Mouse (Mus musculus) layer of hippocampus, adult 11-12 months (tissue): Measurements from ENCODE around the gene Tmem86b.
A peak's percentile ranks its signal among the peaks of the same experiment; 100 is the strongest.
"Not testable (repeated sequence)": the region's sequence is repeated elsewhere in the genome, so short reads cannot be mapped to it uniquely, and the experiment has no call there.

Experiments
- DNase-seq: peaks from one replicate; pipeline ENCODE4 v3.0.0; 2022; ENCODE audit warnings: low spot score

The Tmem86b gene

DNA sequence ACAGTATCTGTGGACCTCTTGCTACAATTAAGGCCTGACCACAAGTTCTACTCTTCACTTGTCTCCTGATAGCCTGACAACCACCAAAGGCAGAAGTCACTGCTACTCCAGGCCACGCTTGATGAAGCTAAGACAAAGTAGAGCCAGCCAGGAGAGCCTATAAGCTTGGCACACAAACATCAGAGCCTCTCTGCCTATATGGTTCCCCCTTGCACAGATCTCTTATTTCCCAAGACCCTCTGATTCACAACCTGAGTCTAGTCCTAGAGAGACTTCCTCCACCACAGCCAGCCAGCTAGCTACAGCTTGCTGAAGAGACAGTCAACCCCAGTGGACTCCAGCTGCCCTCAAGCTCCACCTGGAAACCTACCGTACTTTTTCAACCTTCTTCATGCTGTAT, 16.8 kb upstream of the Tmem86b start:
- DNase-seq: no peak

DNA sequence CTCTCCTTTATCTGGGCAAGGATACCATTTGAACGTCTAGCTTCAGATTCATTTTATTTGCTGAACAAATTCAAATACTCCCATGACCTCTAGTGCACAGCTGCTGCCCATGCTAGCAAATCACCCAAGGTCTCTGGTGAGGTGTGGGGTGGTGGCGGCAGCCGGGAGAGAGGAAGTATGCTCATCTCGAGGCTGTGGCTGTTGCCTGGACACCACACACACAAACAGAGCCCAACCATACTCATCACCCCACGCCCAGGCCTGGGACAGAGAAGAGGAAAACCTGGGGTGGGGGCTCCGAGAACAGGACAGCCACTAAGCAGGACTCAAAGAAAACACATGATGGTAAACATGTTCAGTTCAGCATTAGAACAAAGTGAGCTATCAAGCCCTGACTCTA, 16.1 kb upstream of the Tmem86b start:
- no peak for DNase-seq

DNA sequence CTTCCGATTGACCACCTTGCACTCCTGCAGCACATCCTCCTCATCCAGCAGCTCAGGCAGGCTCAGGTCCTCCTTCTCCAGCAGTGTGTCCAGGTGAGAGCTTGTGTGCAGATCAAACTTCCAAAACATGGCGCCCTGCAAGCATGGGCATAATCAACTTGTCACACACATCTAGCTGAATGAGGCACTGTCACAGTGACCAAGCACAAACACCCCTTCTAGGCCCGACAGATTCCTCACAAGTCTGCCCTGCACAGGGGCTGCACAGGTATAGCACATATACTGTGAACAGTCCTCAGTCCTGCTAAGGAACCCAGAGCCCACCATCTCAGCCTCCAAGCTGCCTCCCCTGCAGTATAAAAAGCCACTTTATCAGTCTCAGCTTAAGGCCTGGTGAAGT, 15.6 kb upstream of the Tmem86b start:
- DNase-seq: no peak

DNA sequence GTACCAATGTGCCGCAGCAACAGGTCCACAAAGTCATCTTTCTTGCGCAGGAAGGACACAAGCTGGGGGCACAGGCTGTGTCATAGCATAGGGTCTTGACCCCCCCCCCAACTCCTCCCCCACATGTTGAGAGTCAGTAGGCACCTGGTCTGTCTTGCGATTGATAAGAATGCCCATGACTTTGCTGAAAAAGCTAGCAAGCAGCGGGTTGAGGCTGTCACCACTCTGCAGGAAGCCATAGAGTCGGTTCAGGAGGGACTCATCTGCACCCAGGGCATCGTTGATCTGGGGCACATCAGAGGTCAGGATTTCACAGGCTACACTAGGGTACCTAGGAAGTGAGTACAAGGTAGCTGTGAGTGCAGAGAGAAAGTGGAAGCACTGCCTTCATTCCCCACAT, 12.0 kb upstream of the Tmem86b start:
- no peak for DNase-seq

DNA sequence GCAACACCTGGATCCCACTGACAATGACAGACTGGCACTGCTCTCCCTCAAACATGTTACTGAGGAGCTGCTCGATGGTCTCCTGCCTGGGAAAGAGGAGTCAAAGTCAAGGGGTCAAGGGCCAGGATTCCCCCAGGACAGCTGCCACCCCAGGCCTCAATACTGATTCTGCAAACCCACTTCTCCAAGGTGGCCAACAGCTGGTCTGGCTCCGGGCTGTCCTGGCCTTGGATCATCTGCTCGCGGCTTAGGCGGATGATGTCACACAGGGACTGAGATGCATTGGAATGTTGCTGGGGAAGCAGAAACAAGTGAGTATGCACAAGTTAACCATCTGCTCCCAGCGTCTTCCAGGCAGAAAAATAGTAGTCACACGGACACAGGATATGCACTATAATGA, 10.7 kb upstream of the Tmem86b start:
- DNase-seq: no peak

DNA sequence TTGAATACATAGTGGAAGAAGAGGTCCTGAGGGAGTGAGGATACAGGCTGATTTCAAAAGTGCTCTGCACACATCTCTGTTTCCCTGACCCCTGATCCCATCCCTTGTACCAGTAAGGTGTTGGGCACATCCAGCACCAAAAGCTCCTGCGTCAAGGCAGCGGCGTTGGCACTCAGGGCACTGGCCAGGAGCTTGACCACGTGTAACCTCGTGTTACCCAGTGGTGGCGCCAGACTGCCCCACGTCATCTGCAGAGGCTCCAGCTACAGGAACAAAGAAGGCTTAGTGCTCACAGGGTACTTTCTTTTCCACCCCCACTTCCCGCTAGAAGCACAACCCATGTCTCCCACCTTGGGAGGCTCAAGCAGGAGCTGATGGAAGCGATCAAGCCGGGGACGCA, 9.9 kb upstream of the Tmem86b start:
- peak; percentile 61 for DNase-seq

DNA sequence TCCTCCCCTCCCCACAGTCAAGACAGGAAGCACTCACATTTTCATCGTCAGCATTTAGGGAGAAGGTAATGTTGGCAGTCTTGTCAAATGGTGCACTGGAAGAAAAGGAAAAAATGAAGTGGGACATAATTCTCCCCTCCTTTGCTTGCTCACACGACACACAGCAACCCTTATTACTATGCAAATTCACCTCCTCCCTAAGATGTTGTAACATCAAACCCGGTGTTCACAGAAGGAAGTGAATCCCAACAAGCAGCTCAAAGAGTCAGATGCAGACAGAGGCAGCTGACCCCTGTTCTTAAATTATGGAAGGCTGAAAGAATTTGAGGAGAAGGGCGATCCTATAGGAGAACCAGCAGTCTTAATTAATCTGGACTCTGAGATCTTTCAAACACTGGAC, 5.0 kb upstream of the Tmem86b start:
- DNase-seq: no peak

DNA sequence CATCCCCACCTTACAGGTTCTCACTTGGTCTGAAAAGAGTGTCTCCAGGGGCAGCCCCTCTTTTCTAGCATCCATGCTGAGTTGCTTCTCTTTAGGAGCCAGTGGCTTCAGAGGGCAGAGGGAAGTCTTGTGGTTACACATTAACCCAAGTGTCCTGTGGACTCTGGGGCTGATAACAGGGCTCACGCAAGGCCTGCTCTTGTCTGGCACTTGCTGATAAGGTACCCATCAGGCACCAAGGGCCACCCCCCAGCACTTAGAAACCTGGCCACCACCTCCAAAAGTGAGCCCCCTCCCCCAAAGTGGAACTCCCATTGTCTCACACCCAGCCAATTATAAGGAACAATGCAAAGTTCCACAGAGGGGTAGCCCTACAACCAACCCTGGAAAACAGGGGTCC, 1.0 kb downstream of the Tmem86b start:
- DNase-seq: no peak

DNA sequence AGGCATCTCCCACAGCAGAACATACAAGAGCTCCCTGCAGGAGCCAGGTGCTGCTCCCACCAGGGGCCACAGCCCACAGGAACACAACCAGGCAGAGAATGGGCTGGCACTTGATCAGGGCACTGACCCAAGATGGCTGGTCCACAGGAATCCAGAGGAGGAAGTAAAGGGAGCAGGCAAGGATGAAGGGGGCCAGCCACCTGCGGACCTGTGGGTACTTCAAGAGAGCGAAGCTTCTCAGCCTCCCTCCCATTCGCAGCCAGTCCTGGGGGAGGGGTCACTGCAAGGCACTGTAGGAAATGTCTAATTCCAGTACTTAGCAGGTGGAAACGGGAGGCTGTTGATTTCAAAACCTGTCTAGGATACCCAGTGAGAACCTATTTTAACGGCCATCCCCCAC, 1.6 kb downstream of the Tmem86b start:
- DNase-seq: no peak

DNA sequence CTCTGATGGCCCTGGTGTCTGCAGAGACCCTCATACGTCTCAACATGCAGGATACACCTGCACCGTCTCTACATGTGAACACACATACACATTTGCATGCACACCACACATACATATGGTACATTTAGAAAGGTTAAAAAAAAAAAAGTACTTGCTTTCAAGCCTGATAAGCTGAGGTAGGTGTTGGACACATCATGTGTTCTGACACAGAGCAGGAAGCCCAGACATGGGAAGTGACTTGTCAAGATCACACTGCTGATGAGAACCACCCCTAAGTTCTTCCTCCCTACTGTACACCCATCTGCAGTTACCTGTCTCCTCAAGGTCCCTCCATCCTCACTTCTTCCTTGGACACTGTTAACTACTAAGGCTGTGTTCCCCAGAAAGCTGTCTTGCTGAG, 5.3 kb downstream of the Tmem86b start:
- DNase-seq: no peak

DNA sequence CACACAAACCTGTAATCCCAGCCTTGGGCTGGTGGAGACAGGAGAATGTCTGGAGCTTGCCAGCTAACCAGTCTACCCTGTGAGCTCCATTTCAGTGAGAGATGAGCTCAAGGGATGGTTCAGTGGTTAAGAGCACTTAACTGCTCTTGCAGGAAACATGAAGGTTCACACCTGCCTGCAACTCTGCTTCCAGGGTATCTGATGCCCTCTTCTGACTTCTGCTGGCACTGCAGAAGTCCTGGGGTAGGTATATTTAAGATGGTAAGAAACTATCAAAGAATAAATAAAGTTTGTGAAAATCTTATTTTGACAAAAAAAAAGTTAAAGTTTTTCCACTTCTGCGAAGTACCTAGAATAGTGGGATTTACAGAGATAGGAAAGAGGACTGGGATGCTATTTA, 6.9 kb downstream of the Tmem86b start:
- DNase-seq: no peak

DNA sequence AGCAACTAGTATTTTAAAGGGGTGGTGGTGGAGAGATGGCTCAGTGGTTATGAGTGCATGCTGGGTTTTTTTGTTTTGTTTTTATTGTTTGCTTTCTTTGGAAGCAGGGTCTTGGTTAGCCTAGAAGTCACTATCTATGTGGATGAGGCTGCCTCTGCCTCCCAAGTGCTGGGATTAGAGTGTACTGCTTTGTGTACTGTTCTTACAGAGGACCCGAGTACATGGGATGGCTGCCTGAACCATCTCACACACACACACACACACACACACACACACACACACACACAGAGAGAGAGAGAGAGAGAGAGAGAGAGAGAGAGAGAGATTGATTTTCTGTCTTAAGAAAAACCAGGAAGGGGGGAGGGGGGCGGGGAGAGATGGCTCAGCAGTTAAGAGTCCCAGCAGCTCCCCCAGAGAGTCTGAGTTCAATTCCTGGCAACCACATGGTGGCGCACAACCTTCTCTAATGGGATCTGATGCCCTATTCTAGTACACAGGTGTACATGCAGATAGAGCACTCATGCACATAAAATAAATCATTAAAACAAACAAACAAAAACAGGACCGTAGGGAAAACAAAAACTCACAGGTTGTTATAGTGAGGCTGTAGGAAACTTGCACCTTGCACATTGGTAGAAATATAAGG, 7.6 kb downstream of the Tmem86b start:
- peak; percentile 47 for DNase-seq

DNA sequence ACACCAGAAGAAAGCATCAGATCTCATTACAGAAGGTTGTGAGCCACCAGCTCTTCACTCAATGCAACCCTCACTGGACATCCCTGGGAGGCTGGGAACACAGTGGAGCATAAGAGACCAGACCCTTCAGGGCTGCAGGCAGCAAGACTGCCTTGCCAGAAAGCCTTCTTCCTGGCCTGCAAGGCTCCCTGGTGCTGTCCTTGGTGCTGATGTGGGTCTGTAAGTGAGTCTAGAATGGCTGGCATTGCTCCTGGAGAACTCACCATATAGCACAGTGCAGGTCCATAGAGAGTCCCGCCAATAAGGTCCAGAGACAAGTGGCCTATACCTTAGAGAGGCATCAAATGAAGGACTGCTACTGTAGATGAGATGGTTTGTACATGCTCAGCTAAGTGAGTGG, 11.2 kb downstream of the Tmem86b start:
- no peak for DNase-seq

DNA sequence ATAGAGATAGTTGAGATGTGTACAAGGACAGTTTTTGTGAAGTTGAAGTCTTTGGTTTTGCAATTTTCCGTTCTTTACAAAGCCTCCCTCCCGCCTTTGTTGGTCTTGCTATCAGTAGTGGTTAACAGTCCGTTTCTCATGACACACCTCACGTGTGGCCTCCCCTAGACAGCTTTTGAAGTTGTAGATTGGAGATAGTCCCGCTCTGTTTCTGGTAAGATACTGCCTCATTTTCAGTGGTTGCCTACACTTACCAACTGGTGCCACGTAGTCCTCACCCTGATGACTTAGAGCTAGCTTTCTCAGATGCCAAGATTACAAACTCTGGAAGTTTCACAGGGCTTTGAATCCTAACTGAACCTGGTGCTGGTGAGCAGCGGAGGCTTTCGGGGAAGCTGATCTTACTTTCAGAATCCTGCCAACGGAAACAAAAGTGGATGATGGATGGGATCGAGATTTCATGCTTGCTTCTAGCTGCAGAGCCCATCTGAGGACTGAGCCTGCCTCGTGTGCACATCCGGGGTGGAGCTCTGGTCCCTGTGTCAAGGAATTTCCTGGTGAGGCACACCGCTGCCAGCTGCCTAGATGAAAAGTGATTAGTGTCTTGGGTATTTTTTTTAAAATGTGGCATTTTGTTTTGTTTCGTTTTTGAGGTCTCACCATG, 17.4 kb downstream of the Tmem86b start:
- DNase-seq: no peak

DNA sequence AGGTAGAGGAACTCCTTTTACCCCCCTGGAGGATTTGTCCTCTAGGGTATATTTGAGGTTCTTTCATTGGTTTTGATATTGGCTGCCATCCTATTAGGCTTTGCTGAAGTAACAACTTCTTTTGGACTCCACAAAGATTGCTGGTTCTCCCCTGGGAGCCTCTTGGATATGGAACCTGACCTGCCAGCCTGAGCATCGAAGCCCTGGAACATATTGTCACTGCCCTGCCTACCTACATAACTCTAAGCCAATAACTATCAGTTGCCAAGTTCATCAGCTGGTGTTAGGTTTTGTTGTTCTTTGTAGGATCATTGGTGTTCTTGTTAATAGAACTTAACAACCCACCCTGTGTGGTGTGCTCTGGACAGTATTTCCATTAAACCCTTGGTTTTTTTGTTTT, 18.3 kb downstream of the Tmem86b start:
- no peak for DNase-seq

DNA sequence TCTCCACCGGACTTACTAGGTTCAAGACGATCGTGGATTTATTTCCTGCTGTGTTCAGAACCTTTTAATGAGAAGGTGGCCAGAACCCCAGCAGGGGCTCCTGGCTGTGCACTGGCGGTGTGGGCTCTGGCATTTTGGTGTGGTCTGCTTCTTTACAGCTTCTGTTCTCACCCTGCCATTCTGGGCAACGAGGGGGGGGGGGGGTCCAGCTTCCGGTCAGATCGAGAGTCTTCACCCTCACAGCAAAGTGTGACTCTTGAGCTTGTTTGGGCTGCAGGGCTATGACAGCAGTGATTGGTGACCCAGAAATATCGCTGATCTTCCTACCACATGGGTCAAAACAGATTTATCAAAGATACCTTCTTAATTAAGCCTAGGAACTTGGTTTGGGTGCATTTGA, 18.8 kb downstream of the Tmem86b start:
- no peak for DNase-seq

DNA sequence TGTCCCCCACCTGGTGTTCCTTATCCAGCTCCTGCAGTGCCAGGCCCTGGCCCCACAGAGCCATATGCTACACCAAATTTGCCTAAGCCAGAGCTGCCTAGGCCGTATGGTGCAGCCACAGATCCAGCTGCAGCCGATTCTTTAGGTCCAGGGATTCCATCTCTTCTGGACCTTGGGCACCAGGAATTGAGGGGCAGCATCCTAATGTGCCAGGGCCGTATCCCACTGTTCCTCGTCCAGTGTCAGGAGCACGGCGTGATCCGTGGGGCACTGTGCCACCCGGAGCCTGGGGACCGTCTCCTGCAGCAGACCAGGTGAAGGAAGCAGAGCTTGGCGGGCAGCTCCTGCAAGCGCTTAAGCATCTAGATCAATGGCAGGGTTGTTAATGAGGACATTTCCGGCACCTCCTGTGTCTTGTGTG, 19.3 kb downstream of the Tmem86b start:
- no peak for DNase-seq

DNA sequence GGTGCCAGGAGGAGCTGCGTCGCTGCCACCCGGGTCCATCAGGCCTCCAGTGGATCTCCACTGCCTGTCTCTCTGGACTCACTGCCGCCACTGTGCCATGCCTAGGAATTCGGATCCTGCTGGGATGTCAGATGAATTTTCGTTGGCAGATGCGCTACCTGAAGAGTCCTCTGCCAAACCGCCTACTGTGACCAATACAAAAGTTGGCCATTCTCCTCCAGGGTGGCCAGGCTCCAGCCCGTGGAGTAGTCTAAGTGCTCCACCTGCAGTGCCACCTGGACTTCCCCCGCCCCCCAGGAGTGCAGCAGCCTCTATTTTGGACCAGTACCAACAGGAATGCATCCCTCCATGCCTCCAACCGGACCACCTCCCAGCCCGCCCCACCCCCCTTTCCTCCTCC, 19.7 kb downstream of the Tmem86b start:
- no peak for DNase-seq

DNA sequence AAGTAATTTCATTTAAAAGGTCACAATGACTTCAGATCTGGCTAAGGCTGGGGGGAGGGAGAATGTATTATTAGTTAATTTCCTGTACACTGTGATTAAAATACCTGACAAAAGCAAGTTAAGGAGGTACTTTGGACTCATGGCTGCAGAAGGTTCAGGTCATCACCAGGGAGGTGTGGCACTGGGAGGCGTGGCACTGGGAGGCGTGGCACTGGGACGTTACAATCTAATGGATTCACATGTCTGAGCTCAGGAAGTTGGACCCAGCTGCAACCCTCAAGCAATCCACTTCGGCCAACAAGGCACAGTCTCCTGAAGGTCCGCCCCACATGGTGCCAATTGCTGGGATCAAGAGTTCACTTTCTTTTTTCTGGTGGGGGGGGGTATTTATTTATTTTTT, 23.2 kb downstream of the Tmem86b start:
- no peak for DNase-seq

DNA sequence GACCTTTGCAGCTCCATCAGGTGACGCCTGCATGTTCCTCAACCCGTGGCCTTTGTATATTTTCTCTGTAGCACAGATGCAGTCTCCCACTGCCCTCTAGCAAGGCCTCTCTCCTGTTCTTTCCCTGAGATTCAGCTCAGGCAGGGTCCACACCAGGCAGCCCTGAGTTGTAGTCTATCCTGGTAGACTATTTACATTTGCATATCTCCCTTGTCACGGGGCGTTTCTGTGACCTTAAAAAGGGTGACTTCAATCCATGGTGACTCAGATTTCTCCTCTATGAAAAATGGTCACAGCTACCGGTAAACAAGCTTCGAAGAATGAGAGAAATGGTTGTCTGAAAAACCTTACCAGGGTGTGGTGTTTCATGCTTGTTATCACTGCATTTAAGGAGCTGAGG, 27.3 kb downstream of the Tmem86b start, which contains the start of gene Ptprh:
Gene Ptprh, minus strand, starts transcription at position 169 of the 400 bp plus-strand sequence.
- no peak for DNase-seq

DNA sequence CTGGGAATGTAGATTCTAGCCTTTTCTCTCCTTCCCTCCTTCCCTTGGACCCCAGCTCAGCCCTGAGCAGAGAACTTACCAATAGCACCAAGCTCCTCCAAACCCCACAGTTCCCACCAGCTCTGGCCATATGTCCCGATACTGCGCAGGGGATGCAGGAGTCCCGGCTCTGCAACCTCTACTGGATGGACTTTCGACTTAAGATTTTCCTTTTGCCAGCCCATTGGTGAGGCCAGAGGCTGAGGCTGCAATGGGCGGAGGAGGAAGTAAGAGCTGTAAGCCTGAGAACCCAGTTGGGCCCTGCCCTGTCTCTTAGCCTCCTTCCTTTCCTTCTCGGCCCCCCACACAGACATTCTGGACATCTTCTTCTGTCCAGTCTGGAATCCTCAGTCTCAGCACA, 28.3 kb downstream of the Tmem86b start:
- DNase-seq: no peak

DNA sequence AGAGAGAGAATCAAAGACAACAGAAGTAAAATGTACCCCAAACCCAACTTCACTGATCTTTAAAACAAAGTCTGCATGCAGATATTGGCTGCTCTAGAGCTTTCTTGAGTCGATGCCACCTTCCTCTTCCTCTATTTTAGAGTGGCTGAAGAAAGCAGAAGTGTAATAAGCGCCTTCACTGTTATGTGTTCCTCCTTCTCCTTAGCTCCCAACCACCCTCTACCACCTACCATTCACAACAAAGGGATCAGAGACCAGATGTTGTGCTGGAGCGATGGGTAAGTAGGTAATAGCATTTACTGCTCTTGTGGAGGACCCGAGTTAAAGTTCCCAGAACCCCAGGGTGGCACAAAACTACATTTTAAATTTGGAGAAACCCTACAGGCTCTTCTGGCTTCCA, 34.2 kb downstream of the Tmem86b start:
- not testable (repeated sequence) for DNase-seq

DNA sequence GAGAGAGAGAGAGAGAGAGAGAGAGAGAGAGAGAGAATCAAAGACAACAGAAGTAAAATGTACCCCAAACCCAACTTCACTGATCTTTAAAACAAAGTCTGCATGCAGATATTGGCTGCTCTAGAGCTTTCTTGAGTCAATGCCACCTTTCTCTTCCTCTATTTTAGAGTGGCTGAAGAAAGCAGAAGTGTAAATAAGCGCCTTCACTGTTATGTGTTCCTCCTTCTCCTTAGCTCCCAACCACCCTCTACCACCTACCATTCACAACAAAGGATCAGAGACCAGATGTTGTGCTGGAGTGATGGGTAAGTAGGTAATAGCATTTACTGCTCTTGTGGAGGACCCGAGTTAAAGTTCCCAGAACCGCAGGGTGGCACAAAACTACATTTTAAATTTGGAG, 49.7 kb downstream of the Tmem86b start:
- not testable (repeated sequence) for DNase-seq
